Mouse (Mus musculus) cerebellum, postnatal 36 days (tissue): ENCODE measurements around the gene Lrrk1.
A peak's percentile ranks its signal among the peaks of the same experiment; 100 is the strongest.

ENCODE experiments used
- DNase-seq, 2 experiments: peaks; one replicate each; pipeline ENCODE4 v3.0.0; 2021 to 2022; ENCODE audit warnings: mixed read lengths in 2 of 2

Lrrk1 gene

GRCm38 (mm10) chr7:66296921-66297655 is 91.1 kb downstream of the Lrrk1 start:
- DNase-seq, result no peak

GRCm38 (mm10) chr7:66292552-66293376 is 95.4 kb downstream of the Lrrk1 start:
- no peak for DNase-seq

- DNase-seq, result no peak
Observed at GRCm38 (mm10) chr7:66292010-66292409, 96.1 kb downstream of the Lrrk1 start.

- no peak for DNase-seq
Observed at GRCm38 (mm10) chr7:66282984-66283612, 105.1 kb downstream of the Lrrk1 start.

GRCm38 (mm10) chr7:66282265-66282664 is 105.9 kb downstream of the Lrrk1 start:
- no peak for DNase-seq

GRCm38 (mm10) chr7:66278001-66278400 is 110.1 kb downstream of the Lrrk1 start:
- no peak for DNase-seq

GRCm38 (mm10) chr7:66273494-66273893 is 114.7 kb downstream of the Lrrk1 start:
- no peak for DNase-seq

GRCm38 (mm10) chr7:66271226-66271625 is 116.9 kb downstream of the Lrrk1 start:
- no peak for DNase-seq

- DNase-seq, result no peak
Observed at GRCm38 (mm10) chr7:66266942-66267850, 121.0 kb downstream of the Lrrk1 start.

GRCm38 (mm10) chr7:66263421-66263820 is 124.7 kb downstream of the Lrrk1 start:
- DNase-seq, result no peak

- no peak for DNase-seq
Observed at GRCm38 (mm10) chr7:66262570-66263156, 125.5 kb downstream of the Lrrk1 start.

GRCm38 (mm10) chr7:66260763-66261390 is 127.3 kb downstream of the Lrrk1 start:
- peak; percentile 65 to 66 for DNase-seq

- peak; percentile 37 to 47 for DNase-seq
Observed at GRCm38 (mm10) chr7:66260295-66260694, 127.9 kb downstream of the Lrrk1 start.

- no peak for DNase-seq
Observed at GRCm38 (mm10) chr7:66259436-66260206, 128.5 kb downstream of the Lrrk1 start.

GRCm38 (mm10) chr7:66258997-66259396 is 129.2 kb downstream of the Lrrk1 start:
- no peak for DNase-seq

GRCm38 (mm10) chr7:66257232-66257631 is 130.9 kb downstream of the Lrrk1 start:
- no peak for DNase-seq

GRCm38 (mm10) chr7:66256441-66256840 is 131.7 kb downstream of the Lrrk1 start:
- no peak for DNase-seq

- DNase-seq, result no peak
Observed at GRCm38 (mm10) chr7:66254993-66255392, 133.2 kb downstream of the Lrrk1 start.

GRCm38 (mm10) chr7:66253975-66254651 is 134.0 kb downstream of the Lrrk1 start:
- peak in 1 of 2 experiments; percentile 26 for DNase-seq

- peak; percentile 62 to 69 for DNase-seq
Observed at GRCm38 (mm10) chr7:66250030-66250429, 138.1 kb downstream of the Lrrk1 start.
